Mouse (Mus musculus) gastrocnemius, postnatal 14 days (tissue): Measurements from ENCODE around the gene Tmem88. TPM values are rescaled to one million over a fixed set of nuclear protein-coding genes. Genes with fewer than 3 reads are reported as not detected.
"Not testable (repeated sequence)": the region's sequence is repeated elsewhere in the genome, so short reads cannot be mapped to it uniquely, and the experiment has no call there.

ENCODE experiments used
- DNase-seq: peaks from one replicate; pipeline ENCODE4 v3.0.0; 2021; ENCODE audit warnings: mixed read lengths
- intact Hi-C: fragments of 180-260 bp; cut with DNase I; formaldehyde crosslinking; loops from one replicate; pipeline ENCODE4 v1.15.1; 2025; ENCODE audit warnings: low total_unique reads
- total RNA-seq, 2 experiments: library from RNA; stranded (reverse); gene quantifications; 2 replicates each; pipeline ENCODE4 v1.2.3; 2021

Gene Tmem88
- total RNA-seq, 2 experiments from 2014 or later = 12.8 to 15.2 TPM

GRCm38 (mm10) chr11:69406867-69407723 is 9.1 kb upstream of the Tmem88 start:
- intact Hi-C loops = loop anchor here (10.0 kb wide), 1 partner anchor 108 kb away; no protein-coding TSS in a partner anchor
- no peak for DNase-seq

- intact Hi-C loops = loop anchor here (10.0 kb wide), 1 partner anchor 109 kb away; no protein-coding TSS in a partner anchor
- no peak for DNase-seq
Observed at GRCm38 (mm10) chr11:69406282-69406681, 8.2 kb upstream of the Tmem88 start.

- DNase-seq = no peak
Observed at GRCm38 (mm10) chr11:69405397-69406200, 7.6 kb upstream of the Tmem88 start.

GRCm38 (mm10) chr11:69404595-69405396 is 6.8 kb upstream of the Tmem88 start:
- intact Hi-C loops = loop anchor here (5.0 to 10.0 kb wide), 2 partner anchors 33 to 110 kb away; no protein-coding TSS in a partner anchor
- DNase-seq = no peak

More at GRCm38 (mm10) chr11:69405397-69406200, 7.6 kb upstream of the Tmem88 start:
- intact Hi-C loops = loop anchor here (10.0 kb wide), 1 partner anchor 109 kb away; no protein-coding TSS in a partner anchor

- intact Hi-C loops = loop anchor here (5.0 to 10.0 kb wide), 2 partner anchors 33 to 111 kb away; no protein-coding TSS in a partner anchor
- DNase-seq = no peak
Observed at GRCm38 (mm10) chr11:69403691-69404594, 5.9 kb upstream of the Tmem88 start.

GRCm38 (mm10) chr11:69401987-69402386 is 4.0 kb upstream of the Tmem88 start:
- intact Hi-C loops = loop anchor here (5.0 to 10.0 kb wide), 2 partner anchors 35 to 113 kb away; no protein-coding TSS in a partner anchor
- DNase-seq = no peak

GRCm38 (mm10) chr11:69401210-69401637 is 3.2 kb upstream of the Tmem88 start:
- peak; percentile 85 for DNase-seq

GRCm38 (mm10) chr11:69400083-69400850 is 2.2 kb upstream of the Tmem88 start:
- no peak for DNase-seq
- intact Hi-C loops = loop anchor here (5.0 to 10.0 kb wide), 2 partner anchors 37 to 115 kb away; no protein-coding TSS in a partner anchor

More at GRCm38 (mm10) chr11:69401210-69401637, 3.2 kb upstream of the Tmem88 start:
- intact Hi-C loops = loop anchor here (5.0 to 10.0 kb wide), 2 partner anchors 36 to 114 kb away; no protein-coding TSS in a partner anchor

- DNase-seq = no peak
- intact Hi-C loops = loop anchor here (5.0 to 10.0 kb wide), 2 partner anchors 38 to 115 kb away; no protein-coding TSS in a partner anchor
Observed at GRCm38 (mm10) chr11:69399201-69400082, 1.4 kb upstream of the Tmem88 start.

GRCm38 (mm10) chr11:69398486-69399200 is 609 bp upstream of the Tmem88 start:
- DNase-seq = no peak
- intact Hi-C loops = no loop called here

GRCm38 (mm10) chr11:69397581-69398057 is 415 bp downstream of the Tmem88 start:
- no peak for DNase-seq
- intact Hi-C loops = no loop called here

GRCm38 (mm10) chr11:69396772-69397171 is 1.3 kb downstream of the Tmem88 start:
- DNase-seq = peak; percentile 51
- intact Hi-C loops = no loop called here

- peak; percentile 95 for DNase-seq
- intact Hi-C loops = no loop called here
Observed at GRCm38 (mm10) chr11:69395634-69396373, 2.2 kb downstream of the Tmem88 start.

GRCm38 (mm10) chr11:69395235-69395633 is 2.8 kb downstream of the Tmem88 start, which contains the start of the genes Naa38 and Cyb5d1:
Gene Naa38, plus strand, starts transcription at chr11:69395487.
Gene Cyb5d1, minus strand, starts transcription at chr11:69395631.
- peak; percentile 87 for DNase-seq

More at GRCm38 (mm10) chr11:69395235-69395633, 2.8 kb downstream of the Tmem88 start, which contains the start of the genes Naa38 and Cyb5d1:
- intact Hi-C loops = not testable (repeated sequence)
